Mouse (Mus musculus) bone marrow macrophage, adult 2 months (primary cell): ENCODE measurements around the gene Bspry. TPM values are rescaled to one million over a fixed set of nuclear protein-coding genes. Genes with fewer than 3 reads are reported as not detected.
"Not testable (repeated sequence)": the region's sequence is repeated elsewhere in the genome, so short reads cannot be mapped to it uniquely, and the experiment has no call there.

Experiments
- H3K27ac ChIP-seq: 2 replicates; pipeline ENCODE4 v1.5.1; 2012; ENCODE audit warnings: low read depth, low read length; ENCODE audit not compliant: insufficient read depth
- H3K4me1 ChIP-seq: 2 replicates; pipeline ENCODE4 v1.6.1; 2012; ENCODE audit warnings: low read length; ENCODE audit not compliant: control insufficient read depth, insufficient read depth
- H3K4me3 ChIP-seq: 2 replicates; pipeline ENCODE4 v1.5.1; 2012; ENCODE audit warnings: mild to moderate bottlenecking, low read length, moderate library complexity; ENCODE audit not compliant: insufficient read depth
- CTCF ChIP-seq: IDR thresholded peaks from 2 replicates; pipeline ENCODE4 v1.5.1; 2012; ENCODE audit warnings: low read depth, mild to moderate bottlenecking, low read length, moderate library complexity
- POLR2A ChIP-seq: IDR thresholded peaks from 2 replicates; pipeline ENCODE4 v1.6.1; 2012; ENCODE audit warnings: mild to moderate bottlenecking, low read depth, low read length, borderline replicate concordance
- polyA plus RNA-seq: library from polyadenylated mRNA; stranded (reverse); fragments of >200 nt; gene quantifications from 2 replicates; pipeline ENCODE4 v1.2.4, GENCODE M21; 2012; ENCODE audit not compliant: missing spikeins, insufficient read depth, insufficient read length

The Bspry gene
- polyA plus RNA-seq, 1 experiment = 0.55 TPM

DNA sequence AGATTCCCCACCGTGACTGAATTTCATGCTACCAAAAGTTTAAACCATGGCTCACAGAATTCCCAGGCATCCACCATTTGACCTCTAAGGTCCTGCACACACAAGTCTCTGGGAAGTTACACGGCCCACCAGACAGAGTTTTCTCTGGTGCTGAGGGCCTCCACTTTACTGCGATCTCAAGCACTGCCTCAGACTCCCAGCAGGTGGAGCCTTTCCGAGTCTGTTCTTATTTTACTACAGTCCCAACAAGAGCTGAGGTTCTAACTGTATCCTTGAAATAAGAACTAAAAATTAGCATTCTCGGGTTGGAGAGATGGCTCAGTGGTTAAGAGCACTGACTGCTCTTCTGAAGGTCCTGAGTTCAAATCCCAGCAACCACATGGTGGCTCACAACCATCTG is 24.9 kb upstream of the Bspry start:
- no peaks in the 10 kb centered on the region for H3K4me1 ChIP-seq
- H3K4me3 ChIP-seq = no peak overlapping the region
- H3K27ac ChIP-seq = no peak overlapping the region
- no peak for TF ChIP-seq POLR2A
- peak; percentile 48; the same call in 1 of the 2 replicates for TF ChIP-seq CTCF

DNA sequence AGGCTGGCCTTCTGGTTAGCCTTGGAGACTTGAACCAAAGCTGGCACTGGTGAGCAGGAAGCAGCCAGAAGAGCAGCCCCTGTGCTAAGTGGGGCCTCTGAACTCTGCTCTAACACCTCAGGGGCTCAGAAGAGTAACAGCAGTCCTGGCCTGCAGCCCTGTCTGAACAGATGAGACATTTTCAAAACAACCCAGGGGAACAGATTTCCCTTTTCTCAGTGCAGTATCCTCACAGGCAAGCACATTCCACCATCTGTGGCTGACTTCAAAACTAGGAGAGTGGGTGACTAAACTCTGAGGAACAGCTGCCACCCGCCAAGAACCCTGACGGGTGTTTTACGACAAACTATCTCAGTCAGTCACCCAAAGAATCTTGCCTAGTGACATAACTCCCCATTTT is 20.8 kb upstream of the Bspry start:
- H3K27ac ChIP-seq = no peak overlapping the region
- H3K4me1 ChIP-seq = no peaks in the 10 kb centered on the region
- H3K4me3 ChIP-seq = no peak overlapping the region
- TF ChIP-seq CTCF = no peak

DNA sequence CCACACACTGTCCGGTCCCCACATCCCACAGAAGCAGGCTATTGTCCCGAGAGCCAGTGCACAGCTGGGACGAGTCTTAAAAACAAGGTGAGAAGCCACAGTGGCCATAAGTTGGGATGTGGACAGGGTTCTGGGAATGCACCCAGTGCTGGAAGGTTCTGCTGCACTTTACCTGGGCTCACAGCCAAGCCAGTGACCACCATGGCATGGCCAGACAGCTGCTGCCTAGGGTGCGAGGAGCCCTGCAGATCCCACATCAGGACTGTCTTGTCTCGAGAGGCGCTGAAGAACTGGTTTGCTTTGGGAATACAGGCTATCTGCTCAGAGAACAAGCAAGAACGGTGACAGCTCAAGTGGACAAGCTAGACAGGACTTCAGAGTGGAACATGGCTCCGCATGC is 19.5 kb upstream of the Bspry start:
- TF ChIP-seq POLR2A = no peak
- no peak for TF ChIP-seq CTCF
- Histone ChIP-seq H3K4me1 (no peaks in the 10 kb centered on the region), H3K27ac (no peak overlapping the region), H3K4me3 (no peak overlapping the region)

DNA sequence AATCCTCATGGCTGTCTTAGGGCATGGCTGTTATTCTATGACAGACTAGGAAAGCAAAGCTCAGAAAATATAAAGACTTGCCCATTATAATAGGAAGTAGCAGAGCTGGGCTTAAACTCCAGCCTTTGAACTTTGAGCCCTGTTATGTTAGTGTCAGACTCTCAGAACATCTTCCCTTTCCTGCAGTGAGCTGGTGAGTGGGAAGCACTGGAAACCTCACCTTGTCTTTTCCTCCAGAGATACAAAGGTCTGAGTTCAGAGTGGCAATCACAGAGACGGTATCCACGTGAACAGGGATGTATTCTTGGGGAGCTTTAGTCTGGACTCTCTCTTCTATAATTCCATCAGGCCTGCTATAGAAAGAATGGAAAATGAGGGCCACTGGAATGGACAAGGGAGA is 16.7 kb upstream of the Bspry start:
- TF ChIP-seq POLR2A (no peak), CTCF (no peak)
- H3K4me1 ChIP-seq = no peaks in the 10 kb centered on the region
- H3K4me3 ChIP-seq = no peak overlapping the region
- H3K27ac ChIP-seq = no peak overlapping the region

DNA sequence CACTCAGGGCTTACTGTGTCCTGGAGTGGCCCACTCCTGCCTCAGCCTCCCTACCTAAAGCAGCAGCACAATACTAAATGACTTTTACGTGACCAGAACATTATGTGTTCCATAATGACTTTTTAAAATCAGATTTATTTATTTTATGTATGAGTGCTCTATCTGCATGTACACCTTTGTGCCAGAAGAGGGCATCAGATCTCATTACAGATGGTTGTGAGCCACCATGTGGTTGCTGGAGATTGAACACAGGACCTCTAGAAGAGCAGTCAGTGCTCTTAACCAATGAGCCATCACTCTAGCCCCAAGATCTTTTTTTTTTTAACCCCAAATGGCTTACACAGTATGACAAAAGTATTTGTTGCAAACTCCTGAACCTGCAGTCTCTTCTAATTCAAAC is 11.7 kb upstream of the Bspry start:
- no peak for TF ChIP-seq POLR2A
- TF ChIP-seq CTCF = no peak
- Histone ChIP-seq H3K4me1 (no peaks in the 10 kb centered on the region), H3K27ac (no peak overlapping the region), H3K4me3 (no peak overlapping the region)

DNA sequence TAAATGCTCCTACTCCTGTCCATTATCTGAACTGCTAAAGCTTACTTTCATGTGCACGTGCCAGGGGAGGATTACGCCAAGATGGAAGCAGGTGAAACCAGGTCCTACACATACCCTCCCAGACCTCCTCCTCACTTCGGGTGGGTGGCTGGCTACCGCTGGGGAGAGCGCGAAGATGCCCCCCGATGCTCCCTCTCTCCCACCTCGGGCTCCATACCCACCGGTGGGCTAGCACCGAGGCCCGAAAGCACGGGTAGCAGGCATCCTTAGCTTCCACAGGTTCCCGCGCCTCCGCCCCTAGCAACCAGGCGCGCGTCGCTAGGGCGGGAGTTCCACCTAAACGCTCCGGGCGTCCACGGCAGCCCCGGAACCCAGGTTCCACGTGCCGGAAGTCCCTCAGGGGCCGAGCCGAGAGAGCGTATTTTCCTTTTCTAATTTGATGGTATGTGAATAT is 9.2 kb upstream of the Bspry start, which contains the start of gene Wdr31:
Gene Wdr31 (minus strand): TSS at position 299 of the 454 bp plus-strand sequence.
- Histone ChIP-seq H3K27ac (no peak within 1 kb of the TSS), H3K4me3 (peak within 1 kb of the TSS; percentile 74), H3K4me1 (no peaks in the 10 kb centered on the region; the same call in 1 of the 2 replicates)
- TF ChIP-seq CTCF (no peak), POLR2A (no peak)

DNA sequence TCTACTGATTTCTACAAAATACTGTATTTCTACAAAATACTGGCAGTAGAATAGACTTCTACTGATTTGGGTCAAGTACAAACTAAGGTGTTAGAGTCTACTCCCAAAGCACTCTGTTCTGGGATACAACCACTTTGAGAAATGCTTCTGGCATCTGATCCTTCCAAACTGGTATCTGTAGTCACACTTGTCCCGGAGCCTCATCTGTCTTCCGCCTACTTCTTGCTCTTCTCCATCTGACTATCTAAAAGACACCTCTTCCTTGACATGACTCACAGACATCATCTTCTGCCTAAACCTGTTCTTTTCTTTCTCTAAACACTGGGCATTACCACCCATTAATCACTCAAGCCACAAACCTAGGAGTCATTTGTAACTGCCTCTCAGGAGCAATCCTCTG is 7.8 kb upstream of the Bspry start:
- Histone ChIP-seq H3K27ac (no peak overlapping the region), H3K4me1 (peaks cover 3% of the 10 kb centered on the region), H3K4me3 (no peak overlapping the region)
- TF ChIP-seq POLR2A (no peak), CTCF (no peak)

DNA sequence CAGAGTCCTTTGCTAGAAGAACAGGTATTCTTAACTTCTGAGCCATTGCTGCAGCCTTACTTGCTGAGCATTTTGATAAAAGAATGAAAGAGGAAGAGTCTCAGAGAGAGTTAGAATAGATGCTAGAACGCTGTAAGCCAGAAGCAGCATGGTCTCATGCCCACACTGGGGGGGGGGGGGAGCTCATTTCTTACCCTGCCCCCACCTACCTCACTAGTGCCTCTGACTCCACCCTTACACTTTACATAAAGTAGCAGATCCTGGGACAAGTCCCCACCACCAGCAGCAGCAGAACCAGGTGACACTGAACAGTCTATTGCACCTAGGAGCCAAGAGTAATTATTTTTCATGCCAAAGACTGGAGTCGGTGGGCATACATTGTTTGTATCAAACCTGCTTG is 4.7 kb upstream of the Bspry start:
- Histone ChIP-seq H3K4me1 (peaks cover 7% of the 10 kb centered on the region), H3K4me3 (no peak overlapping the region), H3K27ac (no peak overlapping the region)
- no peak for TF ChIP-seq POLR2A
- no peak for TF ChIP-seq CTCF

DNA sequence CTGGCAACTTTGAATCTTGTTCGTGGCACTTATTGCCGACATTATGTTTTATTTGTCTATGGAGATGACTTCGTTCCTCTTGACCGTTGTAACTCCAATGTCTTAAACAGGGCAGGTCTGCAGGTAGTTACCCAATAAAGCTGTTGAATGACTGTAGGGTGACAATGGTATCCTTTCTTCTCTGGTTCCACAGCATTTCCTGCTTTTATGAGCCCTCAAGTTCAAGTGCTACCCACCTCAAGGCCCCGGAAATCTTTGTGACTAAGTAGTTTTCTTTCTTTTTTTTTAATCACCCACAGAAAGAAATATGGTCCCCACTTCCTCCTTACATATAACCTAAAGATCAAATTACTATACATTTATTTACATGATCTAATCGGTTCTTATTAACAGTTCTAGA is 4.1 kb upstream of the Bspry start:
- TF ChIP-seq CTCF (no peak), POLR2A (no peak)
- H3K4me3 ChIP-seq = no peak overlapping the region
- peaks cover 11% of the 10 kb centered on the region for H3K4me1 ChIP-seq
- H3K27ac ChIP-seq = no peak overlapping the region

DNA sequence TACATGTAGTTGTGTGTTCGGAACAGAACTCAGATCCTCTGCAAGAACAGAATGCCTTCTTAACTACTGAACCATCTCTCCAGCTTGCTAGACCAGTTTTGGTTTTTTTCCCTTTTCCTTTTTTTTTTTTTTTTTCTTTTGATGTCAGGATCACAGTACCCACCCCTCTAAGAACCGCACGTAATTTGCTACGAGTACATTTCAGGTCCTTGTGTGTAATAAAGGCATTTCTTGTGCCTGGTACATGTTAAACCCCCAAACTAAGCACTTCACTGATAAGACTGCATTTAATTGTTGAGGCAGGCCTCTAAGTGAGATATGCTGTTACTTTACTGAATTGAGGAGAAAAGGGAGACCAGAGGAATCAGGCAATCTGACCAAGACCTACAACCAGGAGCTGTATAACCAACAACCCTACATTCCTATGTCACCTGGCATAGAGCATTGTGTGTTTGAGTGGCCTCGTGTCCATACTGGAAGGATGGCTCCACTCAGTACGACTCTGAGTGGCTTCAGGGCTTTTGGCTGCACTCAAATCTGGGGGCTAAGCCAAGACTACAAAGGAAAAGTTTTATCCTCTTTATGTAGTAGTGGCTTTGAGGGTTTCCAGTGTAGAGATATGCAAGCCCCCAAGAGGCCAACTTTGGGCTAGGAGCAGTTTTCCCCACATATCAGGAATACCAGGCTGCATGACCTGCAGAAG is 2.2 kb upstream of the Bspry start:
- Histone ChIP-seq H3K4me1 (peaks cover 12% of the 10 kb centered on the region), H3K4me3 (no peak overlapping the region), H3K27ac (no peak overlapping the region)
- TF ChIP-seq POLR2A = no peak
- no peak for TF ChIP-seq CTCF

DNA sequence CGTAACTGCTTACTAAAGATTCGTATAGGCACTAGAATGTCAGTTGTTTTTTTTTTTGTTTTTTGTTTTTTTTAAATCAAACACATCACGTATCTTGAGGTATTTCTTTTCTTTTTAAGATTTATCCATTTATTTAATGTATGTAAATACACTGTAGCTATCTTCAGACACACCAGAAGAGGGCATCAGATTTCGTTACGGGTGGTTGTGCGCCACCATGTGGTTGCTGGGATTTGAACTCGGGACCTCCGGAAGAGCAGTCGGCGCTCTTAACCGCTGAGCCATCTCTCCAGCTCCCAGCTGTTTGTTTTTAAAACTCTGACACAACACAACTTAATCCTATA is 288 bp upstream of the Bspry start:
- peak; percentile 49; the same call in 1 of the 2 replicates for TF ChIP-seq CTCF
- not testable (repeated sequence) for H3K27ac ChIP-seq
- H3K4me1 ChIP-seq = peaks cover 16% of the 10 kb centered on the region
- peak overlapping the region; percentile 47 for H3K4me3 ChIP-seq
